Mouse (Mus musculus) liver (tissue): Measurements from ENCODE around the gene Gabrg2.

ENCODE experiments used
- DNase-seq: peaks from one replicate; pipeline ENCODE4 v3.0.0-alpha.2; 2020; ENCODE audit warnings: mixed read lengths

Gene Gabrg2

GRCm38 (mm10) chr11:42000190-42001098 lies at the start of gene Gabrg2:
Gene Gabrg2, minus strand, starts transcription at chr11:42000857.
- DNase-seq: no peak

GRCm38 (mm10) chr11:42048201-42048600 lies 47.5 kb upstream of the Gabrg2 start:
- no peak for DNase-seq

GRCm38 (mm10) chr11:41999468-41999881 lies 1.2 kb downstream of the Gabrg2 start:
- peak; percentile 67 for DNase-seq

GRCm38 (mm10) chr11:41980152-41980551 lies 20.5 kb downstream of the Gabrg2 start:
- no peak for DNase-seq

GRCm38 (mm10) chr11:41968595-41968994 lies 32.1 kb downstream of the Gabrg2 start:
- DNase-seq: no peak

- DNase-seq: no peak
These were observed 38.0 kb downstream of the Gabrg2 start for GRCm38 (mm10) chr11:41962706-41963105.

GRCm38 (mm10) chr11:41953550-41953949 lies 47.1 kb downstream of the Gabrg2 start:
- no peak for DNase-seq

GRCm38 (mm10) chr11:41951898-41952297 lies 48.8 kb downstream of the Gabrg2 start:
- no peak for DNase-seq

- no peak for DNase-seq
These were observed 55.2 kb downstream of the Gabrg2 start for GRCm38 (mm10) chr11:41945471-41945870.

- DNase-seq: no peak
These were observed 62.7 kb downstream of the Gabrg2 start for GRCm38 (mm10) chr11:41937979-41938378.

- no peak for DNase-seq
These were observed 81.8 kb downstream of the Gabrg2 start for GRCm38 (mm10) chr11:41918864-41919263.

- no peak for DNase-seq
These were observed 86.6 kb downstream of the Gabrg2 start for GRCm38 (mm10) chr11:41914066-41914465.

- no peak for DNase-seq
These were observed 97.0 kb downstream of the Gabrg2 start for GRCm38 (mm10) chr11:41903661-41904060.
